Mouse (Mus musculus) right cerebral cortex, adult 2 months (tissue): Measurements from ENCODE around the gene Pmpcb.
"Not testable (repeated sequence)": the region's sequence is repeated elsewhere in the genome, so short reads cannot be mapped to it uniquely, and the experiment has no call there.

Source experiments
- DNase-seq, 2 experiments: peaks; one replicate each; pipeline ENCODE4 v3.0.0; 2021 to 2022; ENCODE audit warnings: low spot score in 2 of 2

Pmpcb gene

DNA sequence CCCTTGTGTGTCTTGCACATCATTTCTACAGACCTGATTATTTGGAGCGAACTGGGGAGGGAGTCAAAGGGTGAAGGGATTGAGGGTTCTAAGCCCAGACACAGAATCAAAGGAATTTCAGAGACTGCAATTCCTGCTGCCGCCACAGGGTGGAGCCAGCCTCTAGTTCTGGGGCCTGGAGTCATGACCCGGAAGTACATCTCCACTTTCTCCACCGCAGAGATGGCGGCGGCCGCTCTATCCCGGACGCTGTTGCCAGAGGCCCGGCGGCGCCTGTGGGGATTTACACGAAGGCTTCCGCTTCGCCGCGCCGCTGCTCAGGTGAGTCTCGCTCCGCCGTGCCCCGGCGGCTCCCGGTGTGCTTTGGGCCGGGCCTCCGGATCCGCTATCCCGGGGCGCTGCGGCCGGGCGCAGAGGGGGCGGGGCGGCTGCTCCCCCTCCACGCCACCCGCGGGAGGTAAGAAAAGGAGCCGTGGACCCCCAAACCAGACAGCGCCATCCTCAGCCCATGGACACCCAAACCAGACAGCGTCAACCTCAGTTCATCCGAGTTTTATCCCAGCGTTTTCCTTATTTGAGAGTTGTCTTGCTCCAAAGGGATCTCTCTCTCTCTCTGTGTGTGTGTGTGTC is at the start of gene Pmpcb:
Gene Pmpcb, plus strand, starts transcription at position 186 of the 630 bp plus-strand sequence.
- peak; percentile 93 to 95 for DNase-seq

DNA sequence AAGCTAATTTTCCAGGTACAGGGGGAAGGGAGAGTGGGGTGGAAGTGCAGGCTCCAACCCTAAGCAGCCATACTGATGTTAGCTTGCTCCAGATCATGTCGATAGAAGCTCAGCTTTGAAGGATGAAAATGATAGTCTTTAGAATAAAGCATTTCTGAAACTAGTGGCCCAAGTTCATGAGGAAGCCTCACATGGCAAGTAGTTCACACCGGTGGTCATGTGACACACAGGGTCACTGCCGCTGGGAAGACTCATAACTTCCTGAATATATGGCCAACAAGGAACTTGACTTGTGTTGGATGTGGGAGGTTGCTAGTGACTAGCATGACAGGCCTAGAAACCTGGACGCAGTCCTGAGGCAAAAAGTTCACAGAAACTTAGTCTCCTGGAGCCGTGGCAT is 44.7 kb upstream of the Pmpcb start:
- DNase-seq, result no peak

- no peak for DNase-seq
Observed at GRCm38 (mm10) chr5:21693372-21693870, 43.5 kb upstream of the Pmpcb start.

DNA sequence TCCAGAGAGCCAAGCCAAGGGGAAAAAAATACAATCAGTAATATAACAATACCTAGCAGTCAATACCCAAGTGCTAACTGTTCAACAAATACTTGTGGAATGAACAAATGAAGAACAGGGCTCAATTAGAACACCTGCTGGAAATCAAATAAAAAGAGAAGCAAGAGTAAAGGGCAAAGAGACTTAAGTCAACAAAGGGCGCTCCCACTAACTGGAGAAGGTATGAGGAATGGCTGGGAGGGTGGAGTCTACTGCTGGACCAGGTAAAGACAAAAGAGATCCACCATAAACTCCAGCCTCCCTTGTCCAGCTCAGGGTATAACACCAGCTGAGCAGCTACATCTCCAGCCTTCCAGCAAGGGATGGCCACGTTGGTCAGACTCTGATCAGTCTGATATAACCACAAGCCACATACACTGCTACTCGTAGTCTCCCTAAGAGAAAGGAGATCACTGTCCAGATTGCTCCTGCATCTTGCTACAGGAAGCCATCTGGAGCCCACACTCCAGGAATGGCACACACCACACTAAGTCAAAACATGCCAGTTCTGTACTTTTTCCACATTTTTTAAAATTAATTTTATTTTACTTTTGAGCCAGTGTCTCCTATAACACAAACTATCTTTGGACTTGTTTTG is 42.0 kb upstream of the Pmpcb start:
- DNase-seq, result no peak

DNA sequence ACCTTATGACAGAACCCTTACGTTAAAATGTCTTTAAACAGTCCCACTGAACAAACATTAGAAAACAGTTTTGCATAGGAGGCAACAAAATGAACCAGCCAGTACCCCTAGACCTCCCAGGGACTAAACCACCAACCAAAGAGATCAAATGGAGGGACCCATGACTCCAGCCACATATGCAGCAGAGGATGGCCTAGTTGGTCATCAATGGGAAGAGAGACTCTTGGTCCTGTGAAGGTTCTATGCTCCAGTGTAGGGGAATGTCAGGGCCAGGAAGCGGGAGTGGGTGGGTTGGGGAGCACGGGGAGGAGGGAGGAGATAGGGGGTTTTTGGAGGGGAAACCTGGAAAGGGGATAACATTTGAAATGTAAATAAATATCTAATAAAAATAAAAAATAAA is 37.4 kb upstream of the Pmpcb start:
- not testable (repeated sequence) for DNase-seq

GRCm38 (mm10) chr5:21700272-21700821 is 36.6 kb upstream of the Pmpcb start:
- DNase-seq, result no peak

GRCm38 (mm10) chr5:21700934-21701333 is 36.0 kb upstream of the Pmpcb start:
- no peak for DNase-seq

DNA sequence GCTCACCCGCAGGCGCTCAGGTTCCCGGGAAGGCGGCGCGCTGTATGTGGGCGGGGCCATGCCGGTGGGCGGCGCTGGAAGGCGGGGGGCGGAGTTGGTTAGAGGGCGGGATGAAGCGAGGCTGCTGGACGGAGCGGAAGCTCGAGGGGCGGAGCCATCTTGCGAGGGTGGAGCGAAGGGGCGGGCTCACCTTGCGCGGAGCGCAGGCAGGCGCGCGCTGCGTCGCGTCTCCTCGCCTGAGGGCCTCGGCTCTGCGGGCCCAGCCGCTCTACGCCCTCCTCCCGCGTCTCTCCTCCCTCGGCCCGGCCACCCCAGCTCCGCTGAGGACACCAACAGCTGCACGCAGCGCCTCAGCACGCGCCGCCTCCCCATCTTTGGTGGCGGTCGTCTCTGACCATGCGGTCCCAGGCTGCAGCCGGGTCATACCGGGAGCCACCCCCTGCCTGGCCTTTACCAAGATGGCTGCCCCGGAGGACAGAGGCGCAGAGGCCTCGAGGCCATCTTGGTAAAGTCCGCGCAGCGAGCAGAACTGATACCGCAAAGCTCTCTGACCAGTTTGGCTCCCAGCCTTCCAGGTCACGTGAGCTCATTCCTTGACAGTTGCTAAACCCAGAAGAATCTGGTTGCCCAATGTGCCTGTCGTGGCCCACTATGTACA is 35.5 kb upstream of the Pmpcb start, which contains the start of gene Napepld:
Gene Napepld, minus strand, starts transcription at position 46 of the 658 bp plus-strand sequence.
- DNase-seq, result peak; percentile 97 to 98

GRCm38 (mm10) chr5:21702009-21702364 is 35.0 kb upstream of the Pmpcb start:
- DNase-seq, result no peak

DNA sequence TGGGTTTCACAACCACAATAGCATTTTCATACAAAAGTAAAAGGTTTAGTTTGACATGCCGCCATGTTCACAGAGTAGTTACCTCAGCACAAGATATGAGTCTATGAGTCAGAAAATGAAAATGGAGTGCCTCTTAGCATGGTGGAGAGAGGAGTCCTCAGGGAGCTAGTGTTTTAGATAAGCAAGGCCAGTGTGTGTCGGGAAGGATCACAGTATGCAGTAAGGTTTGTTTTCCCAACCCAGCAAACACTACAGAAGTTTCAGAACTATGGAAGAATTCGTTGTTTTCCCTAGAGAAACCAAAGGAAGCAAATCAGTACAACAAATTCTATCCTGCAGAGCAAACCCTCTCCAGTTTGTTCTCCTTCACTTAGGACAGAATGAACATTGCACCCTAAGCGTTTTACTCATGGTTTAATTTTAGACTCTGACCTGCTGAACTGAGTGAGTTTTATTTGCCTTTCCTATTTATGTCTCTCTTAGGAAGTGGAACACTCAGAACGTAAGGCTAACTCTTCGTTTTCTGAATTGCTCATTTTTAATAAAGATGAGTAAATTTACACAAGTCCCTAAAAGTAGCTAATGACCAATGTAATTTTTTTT is 34.0 kb upstream of the Pmpcb start:
- no peak for DNase-seq

DNA sequence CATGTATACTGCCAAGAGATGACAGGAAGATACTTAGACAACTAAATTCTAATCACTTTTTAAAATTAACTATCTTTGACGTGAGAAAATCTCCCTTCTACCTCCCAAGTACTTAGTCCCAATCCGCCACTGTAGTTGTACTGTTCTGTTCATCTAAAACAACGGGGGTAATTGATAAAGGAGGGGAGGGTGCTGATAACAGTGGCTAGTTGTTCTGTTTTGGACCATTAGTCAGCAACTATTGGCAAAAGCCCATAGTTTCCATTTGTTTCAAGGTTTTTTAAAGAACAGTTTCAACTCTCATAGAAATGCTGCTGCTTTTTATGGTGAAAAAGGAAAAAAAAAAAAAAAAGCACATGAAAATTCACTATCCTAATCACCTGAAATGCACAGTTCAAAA is 33.2 kb upstream of the Pmpcb start:
- DNase-seq, result no peak

DNA sequence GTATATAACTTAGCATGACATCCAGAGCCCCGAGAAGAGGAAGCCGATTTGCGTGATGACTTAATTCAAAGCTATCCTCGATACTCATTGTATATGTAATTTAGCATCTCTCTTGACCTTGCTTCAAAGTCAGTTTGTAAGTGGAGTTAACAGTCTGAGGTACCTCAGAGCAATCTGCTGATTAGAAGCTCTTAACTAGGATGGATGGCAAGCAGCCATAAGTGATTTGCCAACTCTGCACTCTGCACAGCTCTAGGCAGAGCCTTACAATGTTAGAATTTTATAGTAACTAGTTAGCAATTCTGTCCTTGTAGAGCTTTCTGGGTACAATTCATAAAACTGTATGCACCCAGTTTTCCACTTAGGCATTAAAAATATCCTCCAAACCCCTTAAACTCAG is 30.4 kb upstream of the Pmpcb start:
- DNase-seq, result no peak

GRCm38 (mm10) chr5:21708011-21708410 is 28.9 kb upstream of the Pmpcb start:
- DNase-seq, result not testable (repeated sequence)

DNA sequence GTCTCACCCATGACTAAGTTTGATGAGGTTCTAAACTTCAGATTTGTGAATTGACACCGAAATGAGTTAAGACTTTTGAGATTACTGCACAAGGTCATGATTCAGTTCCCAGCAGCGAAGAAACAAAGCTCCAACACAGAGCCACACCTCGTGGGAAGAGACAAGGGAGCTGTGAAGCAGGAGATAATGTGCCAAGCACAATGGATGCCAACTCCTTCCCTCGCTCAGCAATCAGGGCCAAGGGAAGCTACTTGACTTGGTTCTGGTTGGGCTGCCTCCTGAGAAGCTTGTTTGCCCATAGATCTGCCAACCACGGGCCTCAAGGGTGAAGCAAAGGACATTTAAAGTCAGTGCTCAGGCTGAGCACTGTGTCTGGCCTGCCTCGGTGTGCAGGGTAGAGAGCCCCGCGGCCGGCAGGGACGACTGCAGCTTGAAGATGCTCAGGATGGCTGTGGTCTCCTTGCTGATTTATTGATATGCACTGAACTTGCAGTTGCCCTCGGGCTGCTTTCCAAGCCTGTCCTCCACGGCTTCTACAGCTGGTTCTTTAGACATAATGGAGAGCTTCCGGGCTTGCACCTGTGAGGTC is 24.7 kb upstream of the Pmpcb start:
- no peak for DNase-seq

- no peak for DNase-seq
Observed at GRCm38 (mm10) chr5:21714447-21714846, 22.5 kb upstream of the Pmpcb start.

DNA sequence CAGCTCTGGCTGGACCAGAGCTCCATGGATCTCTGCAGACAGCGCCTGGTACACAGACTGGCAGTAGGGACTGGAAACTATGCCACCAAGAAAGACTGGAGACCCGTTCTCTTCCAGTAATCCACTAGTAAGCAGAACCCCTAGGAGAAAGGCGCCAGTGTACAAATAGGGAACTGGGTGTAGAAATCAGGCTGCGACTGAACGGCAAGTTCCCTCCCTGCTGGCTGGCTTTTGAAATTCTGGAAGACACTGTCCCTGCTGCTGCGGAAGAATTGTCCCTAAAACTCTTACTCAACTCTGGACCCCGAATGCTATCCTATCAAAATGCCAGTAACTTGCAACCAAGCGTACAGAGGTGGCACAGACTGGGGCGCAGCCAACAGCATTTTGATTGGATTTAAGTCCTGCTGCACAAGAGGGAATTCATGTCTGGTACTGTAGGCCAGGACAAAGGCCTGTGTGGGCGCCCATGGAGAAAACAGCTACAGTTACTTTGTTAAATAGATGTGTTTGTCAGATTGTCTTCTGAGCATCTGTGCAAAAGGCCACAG is 19.7 kb upstream of the Pmpcb start:
- DNase-seq, result no peak

DNA sequence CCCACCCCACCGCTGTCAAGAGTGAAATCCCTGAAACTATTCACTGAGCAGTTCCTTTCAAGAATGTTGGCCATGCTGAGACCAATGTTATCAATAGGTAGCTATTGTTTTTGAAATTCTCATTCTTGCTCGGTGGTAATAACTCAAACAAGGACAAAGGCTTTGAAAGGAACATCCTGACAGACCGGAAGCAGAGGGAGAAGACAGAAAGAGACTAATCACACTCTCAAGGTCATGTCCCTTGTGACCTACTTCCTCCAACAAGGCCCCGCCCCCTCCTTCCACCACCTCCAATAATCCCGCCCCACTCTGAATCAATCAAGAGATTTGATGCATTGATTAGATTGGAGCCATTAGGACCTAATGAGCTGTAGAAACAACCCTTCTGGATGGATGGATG is 18.4 kb upstream of the Pmpcb start:
- no peak for DNase-seq

DNA sequence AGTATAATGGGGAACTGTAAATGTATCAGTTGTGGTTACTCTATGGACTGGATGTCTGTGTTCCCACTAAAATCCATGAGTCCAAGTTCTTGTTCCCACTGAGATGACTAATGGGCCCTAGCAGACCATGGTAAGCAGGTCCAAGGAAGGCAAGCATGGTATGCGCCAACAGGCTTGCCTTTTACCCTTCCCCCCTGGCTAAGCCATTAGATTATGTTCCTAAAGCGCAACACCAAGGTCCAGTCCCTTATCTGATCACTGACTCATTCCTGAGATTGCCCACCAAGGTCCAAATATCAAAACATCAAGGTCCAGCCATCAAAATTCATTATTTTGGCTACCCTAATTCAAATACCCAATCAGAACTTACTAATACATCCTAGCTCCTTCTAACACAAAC is 17.7 kb upstream of the Pmpcb start:
- DNase-seq, result no peak

DNA sequence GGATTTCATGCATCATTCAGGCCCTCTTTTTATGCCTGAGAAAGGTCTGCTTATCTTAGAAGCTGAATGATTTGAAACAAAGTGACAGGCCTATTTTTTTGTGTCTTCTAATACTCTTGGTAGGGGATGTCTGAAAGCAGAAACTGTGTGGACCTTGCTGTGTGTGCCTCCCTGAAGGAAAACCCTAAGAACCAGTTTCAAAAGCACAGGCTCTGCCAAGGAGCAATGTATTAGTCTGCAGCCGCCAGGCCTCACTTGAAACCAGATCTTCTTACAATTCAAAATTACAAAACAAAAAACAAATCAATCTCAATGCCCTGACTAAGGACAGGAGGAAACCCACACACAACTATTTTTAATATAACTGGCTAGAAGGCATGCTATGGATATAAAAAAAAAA is 12.5 kb upstream of the Pmpcb start:
- DNase-seq, result no peak

GRCm38 (mm10) chr5:21724872-21725271 is 12.1 kb upstream of the Pmpcb start:
- DNase-seq, result no peak

DNA sequence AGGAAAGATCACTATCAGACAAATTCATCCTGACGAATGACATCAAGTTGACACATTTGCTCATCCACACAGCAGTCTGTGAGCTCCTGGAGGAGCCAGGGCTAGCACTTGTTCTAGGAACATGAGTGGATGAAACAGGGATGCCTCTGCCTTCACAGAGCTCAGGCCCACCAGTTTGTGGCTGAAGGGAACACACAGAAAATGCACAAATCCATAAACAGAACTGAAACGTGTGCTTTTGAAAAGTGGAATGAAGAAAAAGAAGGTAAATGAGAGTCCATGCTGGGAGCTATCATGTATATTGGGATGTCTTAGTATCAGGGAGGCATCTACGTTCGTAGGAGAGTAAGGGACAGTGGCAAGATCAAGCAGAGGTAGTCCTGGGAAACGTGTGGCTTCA is 7.8 kb upstream of the Pmpcb start:
- DNase-seq, result no peak
